Mouse (Mus musculus): Measurements from ENCODE around the gene Fbrs. TPM values are rescaled to one million over a fixed set of nuclear protein-coding genes. Genes with fewer than 3 reads are reported as not detected.

Gene Fbrs
- polyA plus RNA-seq, 1 experiment from 2014 or later = 50.1 TPM

DNA sequence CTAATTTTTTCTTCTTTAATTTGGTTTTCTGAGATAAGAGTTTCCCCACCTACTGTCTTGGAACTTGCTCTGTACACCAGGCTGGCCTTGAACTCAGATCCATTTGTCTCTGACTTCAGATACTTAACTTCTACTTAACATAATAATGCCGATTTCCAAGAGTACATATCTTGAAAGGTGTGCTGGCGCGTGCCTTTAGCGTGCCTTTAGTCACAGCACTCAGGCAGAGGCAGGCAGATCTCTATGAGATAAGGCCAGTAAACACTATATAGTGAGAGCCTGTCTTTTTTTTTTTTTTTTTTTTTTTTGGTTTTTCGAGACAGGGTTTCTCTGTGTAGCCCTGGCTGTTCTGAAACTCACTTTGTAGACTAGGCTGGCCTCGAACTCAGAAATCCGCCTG lies 37.3 kb downstream of the Fbrs start:
- ChIA-PET CTCF (no interaction called here), POLR2A (no interaction called here)
- TF ChIP-seq CTCF (IDR thresholded peaks at IDR 0.05) = no peak
- DNase-seq (ENCODE audit: low read depth, low spot score) (no peak), ATAC-seq (no peak)
- H3K27me3 ChIP-seq = no peaks in the 10 kb centered on the region
- in situ Hi-C loops (cut with MboI; ENCODE audit: low pct_unique_long_range_greater_than_20kb) = no loop called here

DNA sequence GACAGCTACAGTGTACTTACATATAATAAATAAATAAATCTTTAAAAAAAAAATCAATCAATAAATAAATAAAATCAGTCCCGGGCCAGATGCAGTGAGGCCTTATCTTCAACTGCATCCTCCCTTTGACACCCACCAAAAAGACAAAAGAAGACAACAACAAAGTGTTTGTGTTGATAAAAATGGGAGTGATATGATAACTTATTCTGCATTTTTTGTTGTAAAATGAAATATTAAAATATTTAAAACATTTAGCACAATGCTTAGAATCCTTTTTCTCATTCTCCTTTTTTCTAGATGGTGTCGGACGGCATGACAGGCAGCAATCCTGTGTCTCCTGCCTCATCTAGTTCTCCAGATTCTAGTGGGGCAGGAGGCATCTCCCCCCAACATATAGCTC lies 40.3 kb downstream of the Fbrs start, which contains the start of gene Gm42715:
TSS of gene Gm42715 (plus strand) at position 301 of the 400 bp plus-strand sequence.
- POLR2A ChIA-PET = interaction anchor here (0.6 kb wide), 1 partner anchor 310 kb away, joined by 3 read pairs; no protein-coding TSS in a partner anchor
- no peaks in the 10 kb centered on the region for H3K27me3 ChIP-seq
- no peak for ATAC-seq
- no peak for TF ChIP-seq CTCF (IDR thresholded peaks at IDR 0.05)
- CTCF ChIA-PET = no interaction called here
- in situ Hi-C loops (cut with MboI; ENCODE audit: low pct_unique_long_range_greater_than_20kb) = no loop called here
- no peak for DNase-seq (ENCODE audit: low read depth, low spot score)

Other genes starting within 250 kb of the Fbrs start
- gene Zfp553, start 246.1 kb upstream of the Fbrs start, polyA plus RNA-seq (2021) = 17.7 TPM
- gene Sept1, start 246.1 kb upstream of the Fbrs start, polyA plus RNA-seq (2021) = 2.1 TPM
- gene Zfp771, start 234.9 kb upstream of the Fbrs start, polyA plus RNA-seq (2021) = 45.1 TPM
- gene Dctpp1, start 218.5 kb upstream of the Fbrs start, polyA plus RNA-seq (2021) = 30.0 TPM
- gene Sephs2, start 205.1 kb upstream of the Fbrs start, polyA plus RNA-seq (2021) = 89.8 TPM
- 0.30 TPM for gene Itgal, start 182.9 kb upstream of the Fbrs start, polyA plus RNA-seq (2021)
- 30.3 TPM for gene Zfp768, start 133.6 kb upstream of the Fbrs start, polyA plus RNA-seq (2021)
- 4.9 TPM for gene Zfp747, start 103.1 kb upstream of the Fbrs start, polyA plus RNA-seq (2021)
- 4.9 TPM for gene 9130019O22Rik, start 92.0 kb upstream of the Fbrs start, polyA plus RNA-seq (2021)
- gene E430018J23Rik, start 85.6 kb upstream of the Fbrs start, polyA plus RNA-seq (2021) = 10.0 TPM
- gene Zfp764, start 72.4 kb upstream of the Fbrs start, polyA plus RNA-seq (2021) = 2.9 TPM
- 20.6 TPM for gene Zfp688, start 57.1 kb upstream of the Fbrs start, polyA plus RNA-seq (2021)
- 5.9 TPM for gene Zfp689, start 30.0 kb upstream of the Fbrs start, polyA plus RNA-seq (2021)
- gene Prr14, start 19.6 kb upstream of the Fbrs start, polyA plus RNA-seq (2021) = 71.9 TPM
- 22.8 TPM for gene Srcap, start 32.8 kb downstream of the Fbrs start, polyA plus RNA-seq (2021)
- 21.1 TPM for gene Gm42715, start 40.4 kb downstream of the Fbrs start, polyA plus RNA-seq (2021)
- gene Tmem265, start 82.2 kb downstream of the Fbrs start, polyA plus RNA-seq (2021) = not detected
- gene Phkg2, start 94.1 kb downstream of the Fbrs start, polyA plus RNA-seq (2021) = 48.6 TPM
- 22.0 TPM for gene Ccdc189, start 109.4 kb downstream of the Fbrs start, polyA plus RNA-seq (2021)
- gene Rnf40, start 109.6 kb downstream of the Fbrs start, polyA plus RNA-seq (2021) = 42.7 TPM
- gene Zfp629, start 136.6 kb downstream of the Fbrs start, polyA plus RNA-seq (2021) = 20.6 TPM
- gene Bcl7c, start 229.7 kb downstream of the Fbrs start, polyA plus RNA-seq (2021) = 53.6 TPM
- 10.8 TPM for gene Ctf1, start 233.5 kb downstream of the Fbrs start, polyA plus RNA-seq (2021)

Measured in Patski (cell line).